Mouse (Mus musculus): Measurements from ENCODE around the gene Adh6b. TPM values are rescaled to one million over a fixed set of nuclear protein-coding genes. Genes with fewer than 3 reads are reported as not detected.
"Not testable (repeated sequence)": the region's sequence is repeated elsewhere in the genome, so short reads cannot be mapped to it uniquely, and the experiment has no call there.

Gene Adh6b
- polyA plus RNA-seq, 1 experiment, result not detected

- no peak for TF ChIP-seq MYOD1 (IDR thresholded peaks at IDR 0.05; ENCODE audit: control insufficient read depth, insufficient read length, low read depth)
- TF ChIP-seq CEBPB (IDR thresholded peaks at IDR 0.05; ENCODE audit: low read depth), result no peak
- TF ChIP-seq MAX (IDR thresholded peaks at IDR 0.05), result no peak
- no peak for TF ChIP-seq CTCF (IDR thresholded peaks at IDR 0.05; ENCODE audit: control insufficient read depth, insufficient read depth, insufficient read length)
- no peak for TF ChIP-seq FOSL1 (IDR thresholded peaks at IDR 0.05; ENCODE audit: insufficient read depth, low read length, poor library complexity, severe bottlenecking)
- TF ChIP-seq MYOG (IDR thresholded peaks at IDR 0.05; ENCODE audit: control insufficient read depth, extremely low read depth, insufficient read length), result no peak
- TF ChIP-seq USF1 (IDR thresholded peaks at IDR 0.05; ENCODE audit: low read depth), result no peak
- Histone ChIP-seq H3K4me3 (ENCODE audit: insufficient read depth, poor library complexity, severe bottlenecking) (no peak overlapping the region), H3K79me3 (ENCODE audit: low read depth) (no peaks in the 10 kb centered on the region), H3ac (ENCODE audit: control insufficient read depth, insufficient read length, low read depth) (no peak overlapping the region), H3K36me3 (ENCODE audit: control insufficient read depth, insufficient read depth) (no peaks in the 10 kb centered on the region), H3K27me3 (ENCODE audit: control insufficient read depth, insufficient read depth, insufficient read length) (peaks cover 3% of the 10 kb centered on the region), H3K79me2 (ENCODE audit: control insufficient read depth, insufficient read depth) (no peaks in the 10 kb centered on the region)
Observed at GRCm38 (mm10) chr3:138358856-138359255, 17.3 kb downstream of the Adh6b start.

- H3K27me3 ChIP-seq (ENCODE audit: control insufficient read depth, insufficient read depth, insufficient read length), result peaks cover 3% of the 10 kb centered on the region
- H3K79me2 ChIP-seq (ENCODE audit: control insufficient read depth, insufficient read depth), result no peaks in the 10 kb centered on the region
- no peak for TF ChIP-seq MYOD1 (IDR thresholded peaks at IDR 0.05; ENCODE audit: control insufficient read depth, insufficient read length, low read depth)
- no peak for TF ChIP-seq MAX (IDR thresholded peaks at IDR 0.05)
- TF ChIP-seq CTCF (IDR thresholded peaks at IDR 0.05; ENCODE audit: control insufficient read depth, insufficient read depth, insufficient read length), result no peak
- no peak for TF ChIP-seq FOSL1 (IDR thresholded peaks at IDR 0.05; ENCODE audit: insufficient read depth, low read length, poor library complexity, severe bottlenecking)
- TF ChIP-seq MYOG (IDR thresholded peaks at IDR 0.05; ENCODE audit: control insufficient read depth, extremely low read depth, insufficient read length), result no peak
- no peak for TF ChIP-seq CEBPB (IDR thresholded peaks at IDR 0.05; ENCODE audit: low read depth)
- no peak for TF ChIP-seq USF1 (IDR thresholded peaks at IDR 0.05; ENCODE audit: low read depth)
- no peak overlapping the region for H3K4me3 ChIP-seq (ENCODE audit: insufficient read depth, poor library complexity, severe bottlenecking)
- H3ac ChIP-seq (ENCODE audit: control insufficient read depth, insufficient read length, low read depth), result no peak overlapping the region
- no peaks in the 10 kb centered on the region for H3K36me3 ChIP-seq (ENCODE audit: control insufficient read depth, insufficient read depth)
- H3K79me3 ChIP-seq (ENCODE audit: low read depth), result no peaks in the 10 kb centered on the region
Observed at GRCm38 (mm10) chr3:138360721-138361120, 19.1 kb downstream of the Adh6b start.

GRCm38 (mm10) chr3:138362920-138363319 lies 21.3 kb downstream of the Adh6b start:
- H3K79me3 ChIP-seq (ENCODE audit: low read depth), result no peaks in the 10 kb centered on the region
- H3K4me3 ChIP-seq (ENCODE audit: insufficient read depth, poor library complexity, severe bottlenecking), result no peak overlapping the region
- no peak overlapping the region for H3ac ChIP-seq (ENCODE audit: control insufficient read depth, insufficient read length, low read depth)
- no peaks in the 10 kb centered on the region for H3K79me2 ChIP-seq (ENCODE audit: control insufficient read depth, insufficient read depth)
- H3K36me3 ChIP-seq (ENCODE audit: control insufficient read depth, insufficient read depth), result no peaks in the 10 kb centered on the region
- TF ChIP-seq MYOD1 (IDR thresholded peaks at IDR 0.05; ENCODE audit: control insufficient read depth, insufficient read length, low read depth) (no peak), MYOG (IDR thresholded peaks at IDR 0.05; ENCODE audit: control insufficient read depth, extremely low read depth, insufficient read length) (no peak), FOSL1 (IDR thresholded peaks at IDR 0.05; ENCODE audit: insufficient read depth, low read length, poor library complexity, severe bottlenecking) (no peak), CEBPB (IDR thresholded peaks at IDR 0.05; ENCODE audit: low read depth) (no peak), USF1 (IDR thresholded peaks at IDR 0.05; ENCODE audit: low read depth) (no peak), CTCF (IDR thresholded peaks at IDR 0.05; ENCODE audit: control insufficient read depth, insufficient read depth, insufficient read length) (no peak), MAX (IDR thresholded peaks at IDR 0.05) (no peak)
- H3K27me3 ChIP-seq (ENCODE audit: control insufficient read depth, insufficient read depth, insufficient read length), result no peaks in the 10 kb centered on the region

GRCm38 (mm10) chr3:138366181-138366580 lies 24.6 kb downstream of the Adh6b start:
- no peak overlapping the region for H3K4me3 ChIP-seq (ENCODE audit: insufficient read depth, poor library complexity, severe bottlenecking)
- no peaks in the 10 kb centered on the region for H3K79me3 ChIP-seq (ENCODE audit: low read depth)
- H3K79me2 ChIP-seq (ENCODE audit: control insufficient read depth, insufficient read depth), result no peaks in the 10 kb centered on the region
- H3ac ChIP-seq (ENCODE audit: control insufficient read depth, insufficient read length, low read depth), result no peak overlapping the region
- no peaks in the 10 kb centered on the region for H3K27me3 ChIP-seq (ENCODE audit: control insufficient read depth, insufficient read depth, insufficient read length)
- no peaks in the 10 kb centered on the region for H3K36me3 ChIP-seq (ENCODE audit: control insufficient read depth, insufficient read depth)
- TF ChIP-seq MYOD1 (IDR thresholded peaks at IDR 0.05; ENCODE audit: control insufficient read depth, insufficient read length, low read depth) (no peak), MYOG (IDR thresholded peaks at IDR 0.05; ENCODE audit: control insufficient read depth, extremely low read depth, insufficient read length) (no peak), CTCF (IDR thresholded peaks at IDR 0.05; ENCODE audit: control insufficient read depth, insufficient read depth, insufficient read length) (no peak)

GRCm38 (mm10) chr3:138369546-138369945 lies 28.0 kb downstream of the Adh6b start:
- Histone ChIP-seq H3K4me3 (ENCODE audit: insufficient read depth, poor library complexity, severe bottlenecking) (no peak overlapping the region), H3ac (ENCODE audit: control insufficient read depth, insufficient read length, low read depth) (no peak overlapping the region), H3K79me3 (ENCODE audit: low read depth) (no peaks in the 10 kb centered on the region), H3K36me3 (ENCODE audit: control insufficient read depth, insufficient read depth) (no peaks in the 10 kb centered on the region), H3K27me3 (ENCODE audit: control insufficient read depth, insufficient read depth, insufficient read length) (no peaks in the 10 kb centered on the region), H3K79me2 (ENCODE audit: control insufficient read depth, insufficient read depth) (no peaks in the 10 kb centered on the region)
- TF ChIP-seq MYOG (IDR thresholded peaks at IDR 0.05; ENCODE audit: control insufficient read depth, extremely low read depth, insufficient read length) (no peak), USF1 (IDR thresholded peaks at IDR 0.05; ENCODE audit: low read depth) (no peak), CEBPB (IDR thresholded peaks at IDR 0.05; ENCODE audit: low read depth) (no peak), MAX (IDR thresholded peaks at IDR 0.05) (no peak)

- not testable (repeated sequence) for H3ac ChIP-seq (ENCODE audit: control insufficient read depth, insufficient read length, low read depth); H3K27me3 ChIP-seq (ENCODE audit: control insufficient read depth, insufficient read depth, insufficient read length); H3K79me2 ChIP-seq (ENCODE audit: control insufficient read depth, insufficient read depth); H3K79me3 ChIP-seq (ENCODE audit: low read depth); H3K36me3 ChIP-seq (ENCODE audit: control insufficient read depth, insufficient read depth); H3K4me3 ChIP-seq (ENCODE audit: insufficient read depth, poor library complexity, severe bottlenecking)
Observed at GRCm38 (mm10) chr3:138370289-138370688, 28.7 kb downstream of the Adh6b start.
